Mouse (Mus musculus) intestine, embryonic 16.5 days (tissue): ENCODE data around the gene Hist1h2br. TPM values are rescaled to one million over a fixed set of nuclear protein-coding genes. Genes with fewer than 3 reads are reported as not detected.
"Not testable (repeated sequence)": the region's sequence is repeated elsewhere in the genome, so short reads cannot be mapped to it uniquely, and the experiment has no call there.

Experiments used
- ATAC-seq: fragments of 200-750 bp; cut with Nextera tagmentation; 2 replicates; pipeline ENCODE4 v1.8.0; 2017; ENCODE audit warnings: moderate TSS enrichment, moderate library complexity
- H3K27ac ChIP-seq: fragments of 300-500 bp; sonication (generic); 2 replicates; pipeline ENCODE4 v1.5.1; 2014; ENCODE audit warnings: mild to moderate bottlenecking, low read length
- H3K27me3 ChIP-seq: fragments of 300-500 bp; sonication (generic); replicated peaks from 2 replicates; pipeline ENCODE4 v1.6.1; 2014; ENCODE audit warnings: low read length, control low read depth, mixed read lengths; ENCODE audit not compliant: control insufficient read depth, insufficient read depth
- H3K36me3 ChIP-seq: fragments of 300-500 bp; sonication (generic); 2 replicates; pipeline ENCODE4 v1.6.1; 2014; ENCODE audit warnings: low read length, control low read depth; ENCODE audit not compliant: control insufficient read depth, insufficient read depth
- H3K4me1 ChIP-seq: fragments of 300-500 bp; sonication (generic); 2 replicates; pipeline ENCODE4 v1.6.1; 2014; ENCODE audit warnings: low read length, control low read depth, mixed read lengths; ENCODE audit not compliant: control insufficient read depth, insufficient read depth
- H3K4me2 ChIP-seq: fragments of 300-500 bp; sonication (generic); 2 replicates; pipeline ENCODE4 v1.6.1; 2014; ENCODE audit warnings: low read depth, low read length, control low read depth
- H3K4me3 ChIP-seq: fragments of 300-500 bp; sonication (generic); 2 replicates; pipeline ENCODE4 v1.5.1; 2014; ENCODE audit warnings: mild to moderate bottlenecking, low read length
- H3K9ac ChIP-seq: fragments of 300-500 bp; sonication (generic); 2 replicates; pipeline ENCODE4 v1.6.1; 2014; ENCODE audit warnings: low read depth, low read length
- H3K9me3 ChIP-seq: fragments of 300-500 bp; sonication (generic); 2 replicates; pipeline ENCODE4 v1.6.1; 2016; ENCODE audit warnings: low read length, control low read depth; ENCODE audit not compliant: control insufficient read depth
- WGBS: fragments of 180-500 bp; shearing (Covaris S2); extraction: QIAGEN DNeasy Blood & Tissue Kit; methylation state at CpG from one replicate; pipeline ENCODE4 v1.1.7; 2014; 5-methylcytosine and 5-hydroxymethylcytosine counted together
- polyA plus RNA-seq: library from polyadenylated mRNA; unstranded; fragments of >200 nt; fragmentation: Nextera tagmentation; extraction: Ambion mirVana; gene quantifications from 2 replicates; pipeline ENCODE4 v1.2.1, GENCODE M21; 2015

Hist1h2br gene
- polyA plus RNA-seq, 1 experiment from 2014 or later: 15.5 TPM

- Histone ChIP-seq H3K4me3 (peak within 1 kb of the TSS; percentile 12; the same call in 1 of the 2 replicates), H3K4me2 (0 out of 2 replicates have a peak within 1 kb of the TSS, but pooled peaks have one; percentile 9)
- H3K27me3 ChIP-seq, H3K36me3 ChIP-seq, H3K27ac ChIP-seq, H3K9me3 ChIP-seq, H3K9ac ChIP-seq, H3K4me1 ChIP-seq: not testable (repeated sequence)
- peak; percentile 81 for ATAC-seq
- WGBS: 0% methylated on average over 24 of the region's 58 CpGs
These were observed 1.8 kb upstream of the Hist1h2br start, which contains the start of gene Hist1h4n for GRCm38 (mm10) chr13:21831418-21832394. Hist1h4n (minus strand) TSS chr13:21832196.

GRCm38 (mm10) chr13:21840508-21840907 lies 7.0 kb downstream of the Hist1h2br start:
- not testable (repeated sequence) for H3K27me3 ChIP-seq, H3K27ac ChIP-seq, H3K4me1 ChIP-seq, H3K9ac ChIP-seq, H3K9me3 ChIP-seq, H3K4me3 ChIP-seq, H3K4me2 ChIP-seq, H3K36me3 ChIP-seq
- WGBS: no CpG with 5 or more reads among the region's 4 CpGs
- ATAC-seq: peak; percentile 82

DNA sequence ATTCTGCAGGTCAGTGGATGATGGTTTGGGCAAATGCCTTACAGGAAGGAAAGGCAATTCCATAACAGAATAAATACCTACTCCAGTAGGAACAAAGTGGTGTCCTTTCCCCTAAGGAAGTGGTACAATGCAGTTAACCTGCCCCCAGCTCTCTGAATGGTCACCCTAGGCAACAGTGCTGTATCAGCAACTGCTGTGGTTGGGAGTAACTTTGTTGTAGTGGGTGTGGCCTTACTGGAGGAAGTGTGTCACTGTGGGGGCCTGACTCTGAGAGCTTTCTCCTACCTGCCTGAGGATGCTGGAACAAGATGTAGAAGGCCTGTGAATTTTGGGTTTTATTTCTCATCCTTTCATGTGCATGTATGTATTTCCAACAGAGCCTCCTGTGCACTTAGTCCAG lies 12.8 kb downstream of the Hist1h2br start:
- H3K4me3 ChIP-seq, H3K27ac ChIP-seq, H3K9me3 ChIP-seq, H3K36me3 ChIP-seq, H3K4me1 ChIP-seq, H3K9ac ChIP-seq, H3K4me2 ChIP-seq, H3K27me3 ChIP-seq, ATAC-seq: not testable (repeated sequence)

DNA sequence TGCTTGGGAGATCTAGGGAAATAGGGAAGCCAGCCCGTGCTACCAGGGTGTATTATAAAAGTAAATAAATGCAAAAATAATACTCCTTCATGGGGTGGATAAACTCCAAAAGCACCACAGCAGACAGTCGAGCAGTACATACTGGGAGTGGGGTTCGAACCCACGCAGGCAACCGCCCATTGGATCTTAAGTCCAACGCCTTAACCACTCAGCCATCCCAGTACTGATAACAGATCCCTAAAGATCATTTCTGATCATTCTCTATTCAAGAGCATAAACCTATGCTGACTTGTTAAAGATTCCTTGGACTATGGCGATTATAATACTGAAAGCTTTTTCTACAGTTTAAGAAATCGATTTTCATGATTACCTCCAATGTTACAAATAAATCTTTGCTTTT lies 14.3 kb downstream of the Hist1h2br start:
- H3K27ac ChIP-seq: no peak overlapping the region
- no peaks in the 10 kb centered on the region for H3K36me3 ChIP-seq
- no peak overlapping the region for H3K9ac ChIP-seq
- H3K9me3 ChIP-seq: no peaks in the 10 kb centered on the region
- H3K27me3 ChIP-seq: no peaks in the 10 kb centered on the region
- H3K4me3 ChIP-seq: no peak overlapping the region
- 27% methylated on average over 8 of the region's 8 CpGs for WGBS
- no peak; the same call in 1 of the 2 replicates for ATAC-seq
- no peak overlapping the region for H3K4me2 ChIP-seq
- H3K4me1 ChIP-seq: no peaks in the 10 kb centered on the region

DNA sequence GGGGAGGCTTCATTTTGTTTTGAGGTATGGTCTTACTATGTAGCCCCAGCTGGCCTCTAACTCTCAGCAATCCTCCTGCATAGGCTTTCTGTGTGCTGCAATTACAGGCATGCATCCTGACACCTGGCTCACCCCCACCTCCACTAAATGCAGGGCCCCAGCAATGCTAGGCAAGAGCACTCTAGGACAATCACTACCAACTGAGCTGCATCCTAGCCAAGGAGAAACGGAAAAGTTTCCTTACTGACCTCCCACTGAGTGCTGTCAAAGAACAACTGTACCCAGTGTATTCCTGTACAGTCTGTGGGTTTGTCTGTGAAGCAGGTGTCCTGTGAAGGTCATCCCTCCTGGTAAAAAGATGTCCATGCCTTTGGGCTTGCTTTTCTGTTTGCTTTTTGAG lies 17.2 kb downstream of the Hist1h2br start:
- not testable (repeated sequence) for ATAC-seq, H3K9me3 ChIP-seq, H3K27me3 ChIP-seq, H3K9ac ChIP-seq, H3K27ac ChIP-seq, H3K36me3 ChIP-seq, H3K4me1 ChIP-seq, H3K4me2 ChIP-seq, H3K4me3 ChIP-seq
- WGBS: 61% methylated on average over 1 of the region's 1 CpGs

DNA sequence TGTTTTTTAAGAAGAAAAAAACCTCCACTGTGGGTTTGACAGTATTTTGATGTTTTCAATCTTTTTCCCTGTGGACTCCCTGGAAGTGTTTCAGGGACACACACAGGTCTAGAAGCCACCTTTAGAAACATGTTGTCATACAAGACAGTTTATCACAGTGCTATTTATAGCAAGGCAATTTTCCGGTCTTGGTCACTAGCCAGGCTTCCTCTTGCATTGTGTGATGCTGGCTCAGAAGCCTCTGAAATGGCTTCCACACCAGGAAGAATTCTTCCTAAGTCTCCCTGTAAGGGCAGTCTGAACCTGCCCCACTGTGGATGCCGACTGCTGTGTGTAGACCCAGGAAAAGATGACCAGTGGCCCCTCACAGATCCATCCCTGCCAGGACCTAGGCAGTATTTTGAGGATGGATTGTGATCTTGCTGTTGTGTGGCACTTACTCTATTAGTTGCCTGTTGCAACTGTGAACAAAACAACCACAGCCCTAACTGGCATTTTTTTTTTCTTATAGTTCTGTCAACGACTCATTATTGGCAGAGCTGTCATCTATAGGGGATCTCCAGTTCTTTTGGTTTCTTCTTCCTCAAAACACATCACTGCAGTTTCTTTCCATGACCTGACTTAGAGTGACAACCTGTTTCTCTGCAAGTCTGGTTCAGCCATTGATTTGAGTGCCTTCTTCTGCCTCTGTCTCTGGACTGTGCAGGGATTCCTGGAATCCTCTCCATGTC lies 18.8 kb downstream of the Hist1h2br start:
- Histone ChIP-seq H3K9ac (no peak overlapping the region), H3K27me3 (no peaks in the 10 kb centered on the region), H3K27ac (no peak overlapping the region), H3K4me2 (no peak overlapping the region), H3K4me3 (no peak overlapping the region), H3K9me3 (no peaks in the 10 kb centered on the region), H3K36me3 (no peaks in the 10 kb centered on the region), H3K4me1 (no peaks in the 10 kb centered on the region)
- ATAC-seq: no peak
- 57% methylated on average over 3 of the region's 3 CpGs for WGBS

- H3K9me3 ChIP-seq: no peaks in the 10 kb centered on the region
- peak overlapping the region; percentile 53 for H3K4me3 ChIP-seq
- WGBS: 4% methylated on average over 11 of the region's 11 CpGs
- H3K4me1 ChIP-seq: no peaks in the 10 kb centered on the region
- H3K4me2 ChIP-seq: peak overlapping the region; percentile 50
- peak; percentile 91 for ATAC-seq
- H3K9ac ChIP-seq: no peak overlapping the region
- no peaks in the 10 kb centered on the region for H3K27me3 ChIP-seq
- H3K27ac ChIP-seq: no peak overlapping the region
- no peaks in the 10 kb centered on the region for H3K36me3 ChIP-seq
These were observed 21.6 kb downstream of the Hist1h2br start for GRCm38 (mm10) chr13:21855146-21855545.

DNA sequence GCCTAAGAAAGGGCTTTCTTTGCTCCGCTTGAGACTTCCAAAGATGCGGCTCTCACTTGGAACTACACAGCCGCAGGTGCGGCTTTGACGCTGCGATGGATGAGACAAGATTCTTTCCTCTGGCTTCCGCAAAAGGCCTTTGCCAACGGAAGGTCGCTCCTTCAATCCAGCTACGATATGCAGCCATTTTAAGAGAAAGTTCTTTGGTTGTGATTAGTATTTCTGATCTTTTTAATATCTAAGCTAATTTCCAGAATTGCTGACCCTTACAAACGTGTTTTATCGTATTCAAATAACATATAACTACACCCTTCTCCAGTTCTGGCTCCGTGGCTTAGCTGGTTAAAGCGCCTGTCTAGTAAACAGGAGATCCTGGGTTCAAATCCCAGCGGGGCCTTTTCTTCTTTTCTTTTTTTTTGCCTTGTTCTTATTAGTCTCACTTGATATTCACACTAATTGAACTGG lies 22.2 kb downstream of the Hist1h2br start:
- H3K36me3 ChIP-seq: no peaks in the 10 kb centered on the region
- ATAC-seq: peak; percentile 71
- no peaks in the 10 kb centered on the region for H3K27me3 ChIP-seq
- H3K4me3 ChIP-seq: peak overlapping the region; percentile 53
- no peaks in the 10 kb centered on the region for H3K9me3 ChIP-seq
- peak overlapping the region; percentile 50 for H3K4me2 ChIP-seq
- H3K4me1 ChIP-seq: no peaks in the 10 kb centered on the region
- 3% methylated on average over 15 of the region's 15 CpGs for WGBS
- H3K27ac ChIP-seq: no peak overlapping the region
- H3K9ac ChIP-seq: peak overlapping the region; percentile 48; the same call in 1 of the 2 replicates

DNA sequence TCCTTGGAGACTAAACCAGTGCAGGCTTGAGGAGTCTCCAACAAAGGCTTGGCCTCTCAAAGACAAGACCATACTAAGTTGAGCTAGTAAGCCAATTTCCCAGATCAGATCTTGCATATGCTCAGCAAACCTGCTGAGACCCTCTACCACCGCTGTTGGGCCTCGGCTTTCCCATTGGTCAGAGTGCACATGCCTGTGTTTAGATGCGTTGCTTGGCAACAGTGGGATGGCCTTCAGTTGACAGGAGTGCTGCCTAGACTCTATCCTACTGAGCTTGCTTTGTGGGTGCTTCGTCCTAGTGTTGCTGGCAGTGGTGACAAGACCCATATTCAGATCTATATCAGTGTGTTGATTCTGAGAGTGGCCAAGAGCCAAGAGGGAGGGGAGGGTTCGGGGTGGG lies 28.1 kb downstream of the Hist1h2br start:
- Histone ChIP-seq H3K27ac (no peak overlapping the region), H3K27me3 (no peaks in the 10 kb centered on the region), H3K9ac (no peak overlapping the region), H3K9me3 (no peaks in the 10 kb centered on the region), H3K36me3 (no peaks in the 10 kb centered on the region), H3K4me3 (no peak overlapping the region), H3K4me2 (no peak overlapping the region), H3K4me1 (no peaks in the 10 kb centered on the region)
- no peak for ATAC-seq
- WGBS: 19% methylated on average over 5 of the region's 5 CpGs
